Mouse (Mus musculus) naive thymus-derived CD4-positive, alpha-beta T cell, adult 5 months (primary cell): ENCODE measurements around the gene Brf1. TPM values are rescaled to one million over a fixed set of nuclear protein-coding genes. Genes with fewer than 3 reads are reported as not detected.

Experiments
- polyA plus RNA-seq: library from polyadenylated mRNA; unstranded; fragments of 100-300 nt; shearing (Covaris generic); gene quantifications from one replicate; pipeline ENCODE4 v1.2.1, GENCODE M21; 2017

The Brf1 gene
- polyA plus RNA-seq = 274 TPM

GRCm38 (mm10) chr12:113000294-113001132 lies at the start of gene Brf1:
Brf1 (minus strand) TSS chr12:113000704.

GRCm38 (mm10) chr12:113013604-113014558 lies 13.4 kb upstream of the Brf1 start, which contains the start of gene Pacs2:
Pacs2 (plus strand) TSS chr12:113014508.

GRCm38 (mm10) chr12:112976371-112977073 lies 24.0 kb downstream of the Brf1 start, which contains the start of gene Btbd6:
Btbd6 (plus strand) TSS chr12:112976482.

GRCm38 (mm10) chr12:112941776-112942713 lies 58.5 kb downstream of the Brf1 start, which contains the start of gene Nudt14:
Nudt14 (minus strand) TSS chr12:112942124.

GRCm38 (mm10) chr12:112929562-112930352 lies 70.7 kb downstream of the Brf1 start, which contains the start of gene Jag2:
Jag2 (minus strand) TSS chr12:112929776.

Other genes starting within 250 kb of the Brf1 start
- not detected for gene Pld4, start 240.0 kb downstream of the Brf1 start, polyA plus RNA-seq
- gene Ahnak2, start 198.0 kb downstream of the Brf1 start, polyA plus RNA-seq = not detected
- not detected for gene Clba1, start 191.8 kb downstream of the Brf1 start, polyA plus RNA-seq
- 44.3 TPM for gene Cdca4, start 171.3 kb downstream of the Brf1 start, polyA plus RNA-seq
- gene Gpr132, start 132.5 kb downstream of the Brf1 start, polyA plus RNA-seq = 266 TPM
- 2.6 TPM for gene Jag2, start 70.9 kb downstream of the Brf1 start, polyA plus RNA-seq
- gene Nudt14, start 58.6 kb downstream of the Brf1 start, polyA plus RNA-seq = 43.2 TPM
- gene Btbd6, start 24.2 kb downstream of the Brf1 start, polyA plus RNA-seq = 85.5 TPM
- gene Pacs2, start 13.8 kb upstream of the Brf1 start, polyA plus RNA-seq = 44.0 TPM
- not detected for gene Tex22, start 73.8 kb upstream of the Brf1 start, polyA plus RNA-seq
- gene Mta1, start 97.6 kb upstream of the Brf1 start, polyA plus RNA-seq = 47.9 TPM
- 5.3 TPM for gene Crip2, start 139.5 kb upstream of the Brf1 start, polyA plus RNA-seq
- gene Crip1, start 145.6 kb upstream of the Brf1 start, polyA plus RNA-seq = 726 TPM
- 8.6 TPM for gene Tedc1, start 155.7 kb upstream of the Brf1 start, polyA plus RNA-seq
- not detected for gene Tmem121, start 185.2 kb upstream of the Brf1 start, polyA plus RNA-seq